Mouse (Mus musculus) cerebellum, adult 2 months (tissue): ENCODE measurements around the gene Tnni3k.

ENCODE experiments used
- CTCF ChIP-seq: fragments of 200-500 bp; IDR thresholded peaks from 2 replicates; pipeline ENCODE4 v1.5.1; 2011; ENCODE audit warnings: low read depth, mild to moderate bottlenecking, control low read depth, low read length, moderate library complexity, borderline replicate concordance; ENCODE audit not compliant: insufficient read depth
- POLR2A ChIP-seq: fragments of 200-500 bp; IDR thresholded peaks from 2 replicates; pipeline ENCODE4 v1.6.1; 2011; ENCODE audit warnings: low read length, control low read depth, borderline replicate concordance; ENCODE audit not compliant: insufficient read depth

- TF ChIP-seq POLR2A (no peak), CTCF (no peak)
Measured at GRCm38 (mm10) chr3:154793571-154793970, 261.6 kb downstream of the Tnni3k start.
